Mouse (Mus musculus) lung, postnatal 0 days (tissue): ENCODE measurements at regions not wholly inside any gene's neighbourhood (a gene's known extent, or its start where the extent isn't known, plus 50 kb on each side); places are given as distances from the start of the nearest gene placed in this dataset.

Experiments used
- ATAC-seq: fragments of 200-750 bp; cut with Nextera tagmentation; 2 replicates; pipeline ENCODE4 v1.8.0; 2017; ENCODE audit warnings: moderate library complexity
- DNase-seq: peaks from one replicate; pipeline ENCODE4 v3.0.0-alpha.2; 2016; ENCODE audit warnings: low spot score
- H3K27ac ChIP-seq: fragments of 300-500 bp; sonication (generic); 2 replicates; pipeline ENCODE4 v1.5.1; 2014; ENCODE audit warnings: antibody characterized with exemption, mild to moderate bottlenecking, low read length, mixed read lengths
- H3K27me3 ChIP-seq: fragments of 300-500 bp; sonication (generic); replicated peaks from 2 replicates; pipeline ENCODE4 v1.6.1; 2014; ENCODE audit warnings: low read length, mixed read lengths; ENCODE audit not compliant: insufficient read depth
- H3K36me3 ChIP-seq: fragments of 300-500 bp; sonication (generic); 2 replicates; pipeline ENCODE4 v1.6.1; 2014; ENCODE audit warnings: low read length, mixed read lengths; ENCODE audit not compliant: insufficient read depth
- H3K4me1 ChIP-seq: fragments of 300-500 bp; sonication (generic); 2 replicates; pipeline ENCODE4 v1.6.1; 2014; ENCODE audit warnings: antibody characterized with exemption, low read depth, low read length, mixed read lengths; ENCODE audit not compliant: insufficient read depth
- H3K4me2 ChIP-seq: fragments of 300-500 bp; sonication (generic); replicated peaks from 2 replicates; pipeline ENCODE4 v1.6.1; 2014; ENCODE audit warnings: low read depth, mild to moderate bottlenecking, low read length, moderate library complexity, mixed read lengths
- H3K4me3 ChIP-seq: fragments of 300-500 bp; sonication (generic); 2 replicates; pipeline ENCODE4 v1.5.1; 2014; ENCODE audit warnings: low read depth, low read length
- H3K9ac ChIP-seq: fragments of 300-500 bp; sonication (generic); replicated peaks from 2 replicates; pipeline ENCODE4 v1.6.1; 2014; ENCODE audit warnings: low read depth, mild to moderate bottlenecking
- H3K9me3 ChIP-seq: fragments of 300-500 bp; sonication (generic); 2 replicates; pipeline ENCODE4 v1.6.1; 2016; ENCODE audit warnings: low read length, mixed read lengths
- CTCF ChIP-seq: IDR thresholded peaks from 2 replicates; pipeline ENCODE4 v1.5.1; 2016; ENCODE audit warnings: antibody characterized with exemption, mild to moderate bottlenecking
- EP300 ChIP-seq: IDR thresholded peaks from 2 replicates; pipeline ENCODE4 v1.6.1; 2016; ENCODE audit warnings: antibody characterized with exemption, mild to moderate bottlenecking, control low read depth
- WGBS: fragments of 180-500 bp; shearing (Covaris S2); extraction: QIAGEN DNeasy Blood & Tissue Kit; methylation state at CpG from one replicate; pipeline ENCODE4 v1.1.7; 2014; 5-methylcytosine and 5-hydroxymethylcytosine counted together

- Histone ChIP-seq H3K27ac (no peak overlapping the region), H3K4me3 (no peak overlapping the region), H3K9ac (no peak overlapping the region), H3K4me1 (no peaks in the 10 kb centered on the region), H3K27me3 (no peaks in the 10 kb centered on the region), H3K4me2 (no peak overlapping the region), H3K36me3 (no peaks in the 10 kb centered on the region), H3K9me3 (no peaks in the 10 kb centered on the region)
- no peak for ATAC-seq
- DNase-seq = no peak
- no peak for TF ChIP-seq EP300
- TF ChIP-seq CTCF = no peak
- WGBS = 73% methylated on average over 2 of the region's 2 CpGs
These were observed 317.7 kb downstream of the Gsdmc2 start for GRCm38 (mm10) chr15:63527318-63527717.

- TF ChIP-seq CTCF (no peak), EP300 (no peak)
- 45% methylated on average over 2 of the region's 2 CpGs for WGBS
- DNase-seq (no peak), ATAC-seq (no peak)
- no peak overlapping the region for H3K9ac ChIP-seq
- no peak overlapping the region for H3K4me2 ChIP-seq
- no peak overlapping the region for H3K4me3 ChIP-seq
- H3K36me3 ChIP-seq = no peaks in the 10 kb centered on the region
- no peak overlapping the region for H3K27ac ChIP-seq
- no peaks in the 10 kb centered on the region for H3K27me3 ChIP-seq
- H3K4me1 ChIP-seq = no peaks in the 10 kb centered on the region
- no peaks in the 10 kb centered on the region for H3K9me3 ChIP-seq
These were observed 318.2 kb downstream of the Gsdmc2 start for GRCm38 (mm10) chr15:63526820-63527219.

GRCm38 (mm10) chr15:63517301-63517700 lies 327.7 kb downstream of the Gsdmc2 start:
- H3K27me3 ChIP-seq = no peaks in the 10 kb centered on the region
- no peaks in the 10 kb centered on the region for H3K9me3 ChIP-seq
- H3K27ac ChIP-seq = no peak overlapping the region
- ATAC-seq (no peak), DNase-seq (no peak)
- H3K36me3 ChIP-seq = no peaks in the 10 kb centered on the region
- TF ChIP-seq EP300 = no peak
- TF ChIP-seq CTCF = no peak
- H3K9ac ChIP-seq = no peak overlapping the region
- H3K4me2 ChIP-seq = no peak overlapping the region
- 48% methylated on average over 3 of the region's 3 CpGs for WGBS
- no peaks in the 10 kb centered on the region for H3K4me1 ChIP-seq
- no peak overlapping the region for H3K4me3 ChIP-seq

GRCm38 (mm10) chr15:63500453-63500852 lies 344.5 kb downstream of the Gsdmc2 start:
- WGBS = 57% methylated on average over 1 of the region's 1 CpGs
- no peak for TF ChIP-seq CTCF
- TF ChIP-seq EP300 = no peak

GRCm38 (mm10) chr15:63498483-63498882 lies 346.5 kb downstream of the Gsdmc2 start:
- TF ChIP-seq EP300 = no peak
- no peaks in the 10 kb centered on the region for H3K4me1 ChIP-seq
- DNase-seq (peak; percentile 12), ATAC-seq (no peak)
- no peak overlapping the region for H3K4me3 ChIP-seq
- 75% methylated on average over 3 of the region's 3 CpGs for WGBS
- no peaks in the 10 kb centered on the region for H3K27me3 ChIP-seq
- no peak overlapping the region for H3K4me2 ChIP-seq
- no peaks in the 10 kb centered on the region for H3K9me3 ChIP-seq
- H3K36me3 ChIP-seq = no peaks in the 10 kb centered on the region
- H3K9ac ChIP-seq = no peak overlapping the region
- no peak overlapping the region for H3K27ac ChIP-seq

More at GRCm38 (mm10) chr15:63500453-63500852, 344.5 kb downstream of the Gsdmc2 start:
- Histone ChIP-seq H3K4me1 (no peaks in the 10 kb centered on the region), H3K27ac (no peak overlapping the region), H3K27me3 (no peaks in the 10 kb centered on the region), H3K36me3 (no peaks in the 10 kb centered on the region), H3K9me3 (no peaks in the 10 kb centered on the region), H3K4me2 (no peak overlapping the region), H3K9ac (no peak overlapping the region), H3K4me3 (no peak overlapping the region)
- DNase-seq (peak; percentile 6), ATAC-seq (no peak)

GRCm38 (mm10) chr15:63497207-63497606 lies 347.8 kb downstream of the Gsdmc2 start:
- Histone ChIP-seq H3K4me3 (no peak overlapping the region), H3K27ac (no peak overlapping the region), H3K9me3 (no peaks in the 10 kb centered on the region), H3K27me3 (no peaks in the 10 kb centered on the region), H3K4me2 (no peak overlapping the region), H3K9ac (no peak overlapping the region), H3K4me1 (no peaks in the 10 kb centered on the region), H3K36me3 (no peaks in the 10 kb centered on the region)
- 89% methylated on average over 3 of the region's 3 CpGs for WGBS
- TF ChIP-seq EP300 (no peak), CTCF (no peak)
- ATAC-seq = no peak
- peak; percentile 12 for DNase-seq

GRCm38 (mm10) chr15:63484910-63485309 lies 360.1 kb downstream of the Gsdmc2 start:
- H3K4me2 ChIP-seq = no peak overlapping the region
- ATAC-seq = peak; percentile 19; the same call in 1 of the 2 replicates
- 0 out of 2 replicates have a peak, but pooled peaks cover 5% of the 10 kb centered on the region for H3K4me1 ChIP-seq
- H3K9me3 ChIP-seq = no peaks in the 10 kb centered on the region
- H3K27me3 ChIP-seq = no peaks in the 10 kb centered on the region
- H3K9ac ChIP-seq = no peak overlapping the region
- no peaks in the 10 kb centered on the region for H3K36me3 ChIP-seq
- no peak overlapping the region for H3K27ac ChIP-seq
- peak; percentile 30 for DNase-seq
- WGBS = 54% methylated on average over 5 of the region's 5 CpGs
- TF ChIP-seq EP300 (no peak), CTCF (no peak)
- H3K4me3 ChIP-seq = no peak overlapping the region
